Mouse (Mus musculus) cerebellum, adult 11-12 months (tissue): Measurements from ENCODE around the gene Mfsd1.

Experiments
- DNase-seq: peaks from one replicate; pipeline ENCODE4 v3.0.0; 2022

The Mfsd1 gene

GRCm38 (mm10) chr3:67643135-67643534 is 60.6 kb downstream of the Mfsd1 start:
- DNase-seq, result no peak

GRCm38 (mm10) chr3:67645640-67646466 is 63.3 kb downstream of the Mfsd1 start:
- DNase-seq, result no peak
